Mouse (Mus musculus): ENCODE measurements at regions not wholly inside any gene's neighbourhood (a gene's known extent, or its start where the extent isn't known, plus 50 kb on each side); places are given as distances from the start of the nearest gene placed in this dataset.
"Not testable (repeated sequence)": the region's sequence is repeated elsewhere in the genome, so short reads cannot be mapped to it uniquely, and the experiment has no call there.

DNA sequence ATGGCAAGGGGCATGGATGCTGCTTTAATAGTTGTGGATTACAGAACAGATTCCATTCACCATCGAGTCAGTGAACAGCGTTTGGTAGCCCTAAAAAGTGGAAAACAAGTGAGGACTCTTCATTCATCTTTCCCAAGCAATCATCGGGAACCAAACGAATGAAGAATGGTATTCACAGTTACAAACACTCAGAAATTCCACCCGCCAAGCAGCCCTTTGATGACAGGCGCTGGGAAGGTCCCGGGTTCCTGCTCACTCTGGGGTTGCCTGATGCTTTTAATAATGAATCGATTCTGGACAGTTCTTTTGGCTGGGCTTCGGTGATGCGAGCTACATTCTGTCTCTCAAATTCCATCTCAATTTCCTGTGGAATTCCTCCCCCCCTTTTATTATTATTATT is 110.9 kb downstream of the Bod1 start:
- Histone ChIP-seq H3K4me3 (ENCODE audit: low read depth, low read length) (no peak overlapping the region), H3K9ac (replicated peaks; ENCODE audit: low read depth) (no peak overlapping the region), H3K4me1 (ENCODE audit: insufficient read depth, low read depth, low read length) (no peaks in the 10 kb centered on the region), H3K4me2 (replicated peaks; ENCODE audit: low read depth, low read length) (no peak overlapping the region), H3K27me3 (replicated peaks; ENCODE audit: insufficient read depth, low read length) (no peaks in the 10 kb centered on the region), H3K36me3 (ENCODE audit: insufficient read depth, low read length) (no peaks in the 10 kb centered on the region), H3K9me3 (ENCODE audit: low read length) (no peaks in the 10 kb centered on the region), H3K27ac (ENCODE audit: low read length) (no peak overlapping the region)
- whole genome bisulfite sequencing, result 60% methylated on average over 10 of the region's 10 CpGs
- ATAC-seq (no peak), DNase-seq (ENCODE audit: low spot score) (no peak)
- TF ChIP-seq EP300 (IDR thresholded peaks at IDR 0.05) (no peak), CTCF (IDR thresholded peaks at IDR 0.05) (no peak)

DNA sequence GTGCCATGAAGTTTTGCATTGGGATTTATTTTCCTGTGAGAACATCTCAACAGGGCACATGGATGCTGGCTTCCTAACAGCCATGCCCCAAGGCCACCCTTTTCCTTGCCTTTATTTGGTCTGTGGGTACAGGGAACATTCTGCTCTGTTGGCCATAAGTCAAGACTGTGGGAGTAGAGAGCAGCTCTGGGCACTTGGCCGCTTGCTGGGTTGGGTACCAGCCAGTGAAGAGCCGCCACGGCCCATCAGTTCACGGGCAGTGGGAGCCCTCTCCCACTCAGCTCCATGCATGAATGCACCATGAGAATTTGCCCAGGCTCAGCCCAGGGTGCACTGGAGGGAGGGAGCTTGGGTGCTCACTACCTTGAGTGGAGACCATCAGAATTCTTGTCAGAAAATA is 116.6 kb downstream of the Bod1 start:
- ATAC-seq (no peak), DNase-seq (ENCODE audit: low spot score) (no peak)
- 86% methylated on average over 4 of the region's 4 CpGs for WGBS
- Histone ChIP-seq H3K27ac (ENCODE audit: low read length) (no peak overlapping the region), H3K9ac (replicated peaks; ENCODE audit: low read depth) (no peak overlapping the region), H3K9me3 (ENCODE audit: low read length) (no peaks in the 10 kb centered on the region), H3K27me3 (replicated peaks; ENCODE audit: insufficient read depth, low read length) (no peaks in the 10 kb centered on the region), H3K4me1 (ENCODE audit: insufficient read depth, low read depth, low read length) (no peaks in the 10 kb centered on the region), H3K4me2 (replicated peaks; ENCODE audit: low read depth, low read length) (no peak overlapping the region), H3K4me3 (ENCODE audit: low read depth, low read length) (no peak overlapping the region), H3K36me3 (ENCODE audit: insufficient read depth, low read length) (no peaks in the 10 kb centered on the region)
- TF ChIP-seq CTCF (IDR thresholded peaks at IDR 0.05), result no peak

DNA sequence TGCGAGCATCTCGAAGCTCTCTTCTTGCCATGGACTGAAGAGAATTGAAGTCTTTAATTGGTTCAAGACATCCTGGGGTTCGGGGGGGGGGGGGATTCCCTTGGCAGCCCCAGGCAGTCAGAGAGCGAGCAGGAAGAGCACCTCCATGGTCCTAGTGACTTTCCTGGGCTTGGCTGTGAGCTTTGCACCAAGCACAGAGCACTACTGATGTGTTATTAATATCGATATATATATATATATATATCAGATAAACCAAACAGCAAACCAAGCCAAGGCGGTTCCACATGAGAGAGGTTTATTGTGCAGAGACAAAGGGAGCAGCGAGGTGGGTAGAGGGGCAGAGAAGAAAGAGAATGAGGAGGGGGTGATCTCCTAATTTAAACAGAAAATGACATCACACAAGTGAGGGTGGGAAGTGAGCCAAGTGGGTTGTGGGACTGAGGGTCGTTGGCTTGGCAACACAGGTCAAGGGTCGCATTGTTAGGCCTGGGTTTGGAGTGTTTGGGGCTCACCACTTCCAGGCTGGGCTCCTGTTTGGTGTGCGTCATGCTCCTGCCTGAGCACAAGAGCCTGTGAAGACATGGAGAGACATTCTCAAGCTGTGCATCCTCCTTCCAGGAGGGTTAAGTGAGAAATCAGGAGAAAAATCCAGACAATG is 119.9 kb downstream of the Bod1 start:
- DNase-seq (ENCODE audit: low spot score) (no peak), ATAC-seq (no peak)
- Histone ChIP-seq H3K36me3 (ENCODE audit: insufficient read depth, low read length) (no peaks in the 10 kb centered on the region), H3K4me3 (ENCODE audit: low read depth, low read length) (no peak overlapping the region), H3K4me2 (replicated peaks; ENCODE audit: low read depth, low read length) (no peak overlapping the region), H3K9ac (replicated peaks; ENCODE audit: low read depth) (no peak overlapping the region), H3K27me3 (replicated peaks; ENCODE audit: insufficient read depth, low read length) (no peaks in the 10 kb centered on the region), H3K4me1 (ENCODE audit: insufficient read depth, low read depth, low read length) (no peaks in the 10 kb centered on the region), H3K27ac (ENCODE audit: low read length) (no peak overlapping the region), H3K9me3 (ENCODE audit: low read length) (no peaks in the 10 kb centered on the region)
- TF ChIP-seq EP300 (IDR thresholded peaks at IDR 0.05) (no peak), CTCF (IDR thresholded peaks at IDR 0.05) (no peak)
- 56% methylated on average over 10 of the region's 10 CpGs for WGBS

DNA sequence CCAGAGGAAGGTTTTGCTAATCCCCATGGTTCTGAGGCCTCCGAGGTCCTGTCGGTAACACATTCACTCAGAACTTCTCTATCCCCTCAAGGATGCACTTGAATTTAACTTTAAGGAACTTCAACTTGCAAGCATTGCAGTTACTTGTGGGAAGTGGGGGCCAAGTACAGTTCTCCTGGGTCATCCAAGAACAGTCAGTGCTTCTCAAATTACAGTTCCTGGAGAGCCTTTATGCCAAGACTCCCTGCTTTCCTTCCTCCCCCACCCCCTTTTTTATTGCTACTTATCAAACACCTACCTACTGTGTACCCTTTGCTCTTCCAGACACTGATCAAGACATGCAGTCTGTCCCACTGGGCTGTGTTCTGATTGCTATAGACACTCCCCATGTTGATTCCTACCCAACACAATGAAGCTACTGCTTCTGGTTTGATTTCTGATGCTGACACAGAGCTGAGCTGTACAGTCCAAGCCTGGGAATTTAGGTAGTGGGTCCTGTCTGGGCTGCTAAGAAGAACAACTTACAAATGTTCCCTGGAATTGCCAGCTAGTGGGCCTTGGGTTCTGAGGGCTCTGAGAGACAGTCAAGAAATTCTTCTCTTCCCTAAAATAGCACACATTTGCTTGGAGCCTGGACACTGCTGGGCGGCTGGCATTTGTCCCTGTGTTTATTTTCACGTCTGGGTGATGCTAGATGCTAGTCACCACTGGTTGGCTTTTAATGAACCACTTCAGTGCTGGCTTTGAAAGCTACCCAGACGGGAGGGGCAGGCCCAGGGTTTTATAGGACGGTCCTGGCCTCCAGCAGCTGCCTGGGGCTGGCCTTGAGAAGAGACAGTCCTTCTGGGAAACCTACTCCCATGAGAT is 120.7 kb downstream of the Bod1 start:
- H3K27ac ChIP-seq (ENCODE audit: low read length), result no peak overlapping the region
- no peak overlapping the region for H3K4me2 ChIP-seq (replicated peaks; ENCODE audit: low read depth, low read length)
- DNase-seq (ENCODE audit: low spot score) (peak; percentile 48), ATAC-seq (peak; percentile 89)
- no peak overlapping the region for H3K9ac ChIP-seq (replicated peaks; ENCODE audit: low read depth)
- no peaks in the 10 kb centered on the region for H3K9me3 ChIP-seq (ENCODE audit: low read length)
- H3K4me1 ChIP-seq (ENCODE audit: insufficient read depth, low read depth, low read length), result no peaks in the 10 kb centered on the region
- H3K27me3 ChIP-seq (replicated peaks; ENCODE audit: insufficient read depth, low read length), result no peaks in the 10 kb centered on the region
- WGBS, result 37% methylated on average over 6 of the region's 6 CpGs
- TF ChIP-seq EP300 (IDR thresholded peaks at IDR 0.05) (0 out of 2 replicates have a peak, but pooled peaks have one; percentile 11), CTCF (IDR thresholded peaks at IDR 0.05) (no peak)
- H3K4me3 ChIP-seq (ENCODE audit: low read depth, low read length), result no peak overlapping the region
- no peaks in the 10 kb centered on the region for H3K36me3 ChIP-seq (ENCODE audit: insufficient read depth, low read length)

DNA sequence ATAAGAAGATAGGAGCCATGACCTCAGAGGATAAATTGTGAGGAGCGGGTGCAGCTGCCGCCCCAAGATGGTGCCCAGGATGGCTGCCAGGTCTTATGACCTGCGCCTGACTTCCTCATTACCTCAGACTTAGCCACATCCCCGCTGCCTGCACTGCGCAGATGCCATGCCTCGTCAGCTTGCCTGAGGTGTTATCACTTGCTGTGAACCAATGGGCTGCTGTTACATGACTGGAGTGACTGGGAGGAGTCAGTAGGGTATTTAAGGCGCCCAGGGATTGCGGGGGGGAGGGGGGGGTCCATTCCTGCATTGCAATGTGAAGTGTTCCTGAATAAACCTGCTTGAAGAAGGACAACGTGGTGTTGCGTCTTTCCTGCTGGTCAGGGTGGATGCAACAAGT is 126.2 kb downstream of the Bod1 start:
- H3K27me3 ChIP-seq (replicated peaks; ENCODE audit: insufficient read depth, low read length); H3K4me3 ChIP-seq (ENCODE audit: low read depth, low read length); H3K4me1 ChIP-seq (ENCODE audit: insufficient read depth, low read depth, low read length); ATAC-seq; H3K27ac ChIP-seq (ENCODE audit: low read length); H3K9me3 ChIP-seq (ENCODE audit: low read length); H3K36me3 ChIP-seq (ENCODE audit: insufficient read depth, low read length); H3K4me2 ChIP-seq (replicated peaks; ENCODE audit: low read depth, low read length); H3K9ac ChIP-seq (replicated peaks; ENCODE audit: low read depth); DNase-seq (ENCODE audit: low spot score): not testable (repeated sequence)
- 80% methylated on average over 10 of the region's 10 CpGs for WGBS

DNA sequence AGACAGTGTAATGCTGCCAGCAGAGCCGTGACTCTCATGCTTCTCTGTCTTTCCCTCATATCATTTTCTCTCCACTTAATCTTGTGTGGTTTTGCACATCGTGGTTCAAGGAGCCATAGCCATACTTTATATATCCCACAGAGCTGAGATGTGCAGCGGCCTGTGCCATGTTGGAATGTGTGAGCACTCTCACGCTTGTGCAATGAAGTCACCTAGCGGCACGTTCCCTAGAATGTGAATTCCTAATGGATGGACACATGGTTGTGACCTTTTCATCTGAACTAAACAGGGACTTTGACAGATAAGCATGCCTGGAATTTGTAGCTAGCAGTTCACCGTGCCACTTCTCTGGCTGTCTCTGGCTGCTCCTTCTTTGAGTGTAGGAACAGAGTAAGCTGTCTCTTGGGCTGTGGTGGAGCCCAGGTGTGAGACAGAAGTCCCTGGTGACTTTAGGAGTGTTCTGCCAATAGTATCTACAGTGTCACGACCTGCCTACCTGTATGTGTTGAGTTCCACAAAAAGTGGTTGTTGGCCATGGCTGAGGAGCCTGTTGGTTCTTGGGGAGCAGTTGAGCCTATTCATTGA is 129.0 kb downstream of the Bod1 start:
- Histone ChIP-seq H3K36me3 (ENCODE audit: insufficient read depth, low read length) (no peaks in the 10 kb centered on the region), H3K9me3 (ENCODE audit: low read length) (no peaks in the 10 kb centered on the region), H3K9ac (replicated peaks; ENCODE audit: low read depth) (no peak overlapping the region), H3K4me2 (replicated peaks; ENCODE audit: low read depth, low read length) (no peak overlapping the region), H3K4me1 (ENCODE audit: insufficient read depth, low read depth, low read length) (no peaks in the 10 kb centered on the region), H3K27me3 (replicated peaks; ENCODE audit: insufficient read depth, low read length) (no peaks in the 10 kb centered on the region), H3K4me3 (ENCODE audit: low read depth, low read length) (no peak overlapping the region), H3K27ac (ENCODE audit: low read length) (no peak overlapping the region)
- DNase-seq (ENCODE audit: low spot score) (no peak), ATAC-seq (no peak)
- TF ChIP-seq EP300 (IDR thresholded peaks at IDR 0.05) (no peak), CTCF (IDR thresholded peaks at IDR 0.05) (no peak)
- WGBS, result 61% methylated on average over 8 of the region's 8 CpGs
